23 mouse cellular contexts compared by ENCODE assay signal in genomic region chr4:152451371-152451770, GRCm38 (mm10). TPM values are rescaled to one million over a fixed set of nuclear protein-coding genes. Genes with fewer than 3 reads are reported as not detected.
DNase-seq lines count a peak whose midpoint lies in the region; ATAC-seq and TF ChIP-seq lines count a peak whose summit lies in the region.
"Had no signal": no experiment of that assay in that cellular context is flagged by ENCODE, and none has a peak within 500 bp of the region (broad histone marks: within the 10 kb centered on the region; RNA-seq: fewer than 3 reads in every experiment).

No protein-coding gene starts in this region.

- TF ChIP-seq CTCF in liver, embryonic 14.5 days (IDR thresholded peaks at IDR 0.05; ENCODE audit: low read depth): 0 out of 2 replicates have a peak, but pooled peaks have one; percentile 19
- no peak for TF ChIP-seq CTCF in liver, postnatal 0 days (IDR thresholded peaks at IDR 0.05; ENCODE audit: low read depth)

- H3K27me3 ChIP-seq in liver, embryonic 14.5 days (ENCODE audit: control insufficient read depth, insufficient read depth, low read length): no peaks in the 10 kb centered on the region
- H3K27me3 ChIP-seq in liver, postnatal 0 days (ENCODE audit: insufficient read depth, low read length): no peaks in the 10 kb centered on the region
- H3K27me3 ChIP-seq in splenic B cell, adult 2 months (ENCODE audit: control insufficient read depth, insufficient read depth, low read length, poor library complexity, severe bottlenecking): no peaks in the 10 kb centered on the region
- H3K27me3 ChIP-seq in neural tube, embryonic 15.5 days (replicated peaks): no peaks in the 10 kb centered on the region
- H3K27me3 ChIP-seq: embryonic facial prominence, embryonic 15.5 days; lung, embryonic 15.5 days; neural tube, embryonic 13.5 days had no signal

- H3K4me1 ChIP-seq in liver, embryonic 14.5 days (replicated peaks; ENCODE audit: control insufficient read depth in 2 of 2, insufficient read depth in 2 of 2, low read length in 1 of 2): no peaks in the 10 kb centered on the region
- H3K4me1 ChIP-seq in liver, postnatal 0 days (ENCODE audit: insufficient read depth): peaks cover 5% of the 10 kb centered on the region; the same call in 1 of the 2 replicates
- peaks cover 11% of the 10 kb centered on the region for H3K4me1 ChIP-seq in neural tube, embryonic 15.5 days
- H3K4me1 ChIP-seq: embryonic facial prominence, embryonic 15.5 days; lung, embryonic 15.5 days had no signal

- H3K4me2 ChIP-seq in liver, embryonic 14.5 days (ENCODE audit: low read depth): no peak overlapping the region
- no peak overlapping the region for H3K4me2 ChIP-seq in liver, postnatal 0 days (ENCODE audit: low read depth, low read length)
- H3K4me2 ChIP-seq in neural tube, embryonic 15.5 days: no peak overlapping the region
- H3K4me2 ChIP-seq: embryonic facial prominence, embryonic 15.5 days; heart, embryonic 11.5 days; liver, embryonic 11.5 days; lung, embryonic 15.5 days; neural tube, embryonic 13.5 days had no signal

- WGBS in liver, embryonic 14.5 days (ENCODE audit: insufficient replicate concordance): 64% methylated on average over 6 of the region's 6 CpGs
- 68% methylated on average over 6 of the region's 6 CpGs for WGBS in liver, postnatal 0 days (ENCODE audit: insufficient replicate concordance)
- 87% methylated on average over 6 of the region's 6 CpGs for WGBS in neural tube, embryonic 15.5 days

- H3K4me3 ChIP-seq in liver, embryonic 14.5 days (ENCODE audit: insufficient read depth in 1 of 2, low read depth in 2 of 2, low read length in 2 of 2): no peak overlapping the region
- no peak overlapping the region for H3K4me3 ChIP-seq in liver, postnatal 0 days (ENCODE audit: low read depth, low read length)
- H3K4me3 ChIP-seq in neural tube, embryonic 15.5 days (replicated peaks): no peak overlapping the region
- H3K4me3 ChIP-seq: embryonic facial prominence, embryonic 15.5 days; limb, embryonic 10.5 days; lung, embryonic 15.5 days; midbrain, embryonic 10.5 days; neural tube, embryonic 13.5 days had no signal

- no peak overlapping the region for H3K27ac ChIP-seq in liver, embryonic 14.5 days
- H3K27ac ChIP-seq in liver, postnatal 0 days (ENCODE audit: low read depth): no peak overlapping the region
- H3K27ac ChIP-seq in neural tube, embryonic 15.5 days (replicated peaks): no peak overlapping the region
- H3K27ac ChIP-seq: embryonic facial prominence, embryonic 15.5 days; limb, embryonic 10.5 days; lung, embryonic 15.5 days; midbrain, embryonic 10.5 days; neural tube, embryonic 13.5 days had no signal

- DNase-seq in liver, embryonic 14.5 days (ENCODE audit: low read depth in 3 of 3, low spot score in 3 of 3): no peak
- DNase-seq in liver, postnatal 0 days: no peak
- DNase-seq in CD4-positive helper T cell, adult 2 months (ENCODE audit: low read depth, low spot score): peak; percentile 57
- peak; percentile 61 for DNase-seq in T-cell, adult 2 months (ENCODE audit: low spot score)
- peak; percentile 20 for DNase-seq in splenic B cell, adult 2 months (ENCODE audit: low read depth, low spot score)
- DNase-seq in cerebellum, adult 8-10 months: no peak
- DNase-seq: adrenal gland, postnatal 14 days; cerebellum, adult 11-12 months; cerebellum, postnatal 36 days; heart, postnatal 10 days; kidney, adult 8-10 months; kidney, postnatal 14 days; lung, postnatal 4 days; spleen, adult 18-20 months had no signal

- no peak for ATAC-seq in liver, embryonic 14.5 days (ENCODE audit: insufficient read depth)
- ATAC-seq in liver, postnatal 0 days: no peak
- ATAC-seq in neural tube, embryonic 15.5 days (ENCODE audit: low FRiP score): no peak
- ATAC-seq: inflammation-experienced regulatory T-cells, adult 6 months had no signal

- H3K36me3 ChIP-seq in liver, embryonic 14.5 days (replicated peaks; ENCODE audit: control insufficient read depth, insufficient read depth, low read depth): no peaks in the 10 kb centered on the region
- H3K36me3 ChIP-seq in liver, postnatal 0 days (replicated peaks; ENCODE audit: insufficient read depth, low read length): no peaks in the 10 kb centered on the region
- H3K36me3 ChIP-seq in splenic B cell, adult 2 months (ENCODE audit: control insufficient read depth, insufficient read depth, low read length, poor library complexity, severe bottlenecking): no peaks in the 10 kb centered on the region
- H3K36me3 ChIP-seq in neural tube, embryonic 15.5 days: no peaks in the 10 kb centered on the region
- H3K36me3 ChIP-seq: embryonic facial prominence, embryonic 15.5 days; limb, embryonic 10.5 days; lung, embryonic 15.5 days; midbrain, embryonic 10.5 days; neural tube, embryonic 13.5 days had no signal

- H3K9ac ChIP-seq in liver, embryonic 14.5 days (replicated peaks): no peak overlapping the region
- H3K9ac ChIP-seq in liver, postnatal 0 days (replicated peaks): no peak overlapping the region
- H3K9ac ChIP-seq in neural tube, embryonic 15.5 days (replicated peaks): no peak overlapping the region
- H3K9ac ChIP-seq: embryonic facial prominence, embryonic 15.5 days; lung, embryonic 15.5 days; neural tube, embryonic 13.5 days had no signal

- no peaks in the 10 kb centered on the region for H3K9me3 ChIP-seq in liver, embryonic 14.5 days (ENCODE audit: control insufficient read depth, low read length)
- no peaks in the 10 kb centered on the region for H3K9me3 ChIP-seq in liver, postnatal 0 days (ENCODE audit: low read length)
- no peaks in the 10 kb centered on the region for H3K9me3 ChIP-seq in neural tube, embryonic 15.5 days (replicated peaks)
- H3K9me3 ChIP-seq: embryonic facial prominence, embryonic 15.5 days; limb, embryonic 10.5 days; lung, embryonic 15.5 days; midbrain, embryonic 10.5 days; neural tube, embryonic 13.5 days had no signal

- TF ChIP-seq EP300 in liver, embryonic 14.5 days (IDR thresholded peaks at IDR 0.05; ENCODE audit: low read depth): no peak
- TF ChIP-seq EP300 in liver, postnatal 0 days (IDR thresholded peaks at IDR 0.05; ENCODE audit: low read depth): no peak

RNA-seq across cellular contexts. Expression of gene Nphp4, which starts 25.1 kb away (rescaled TPM):
- polyA plus RNA-seq in liver, embryonic 14.5 days (2012; rRNA removed): 0.11 and 0.13 TPM in 2 replicates
- polyA plus RNA-seq in liver, embryonic 14.5 days (2014; fragmentation: Nextera tagmentation; extraction: Ambion mirVana): 0.24 TPM in 1 of 2 replicates, not detected in the other
- polyA plus RNA-seq in liver, postnatal 0 days (2015; fragmentation: Nextera tagmentation; extraction: Ambion mirVana): 0.06 and 0.09 TPM in 2 replicates
- polyA plus RNA-seq in neural tube, embryonic 15.5 days (2015; fragmentation: Nextera tagmentation; extraction: Ambion mirVana): 4.9 and 5.4 TPM in 2 replicates

RNA-seq across cellular contexts. Expression of gene Kcnab2, which starts 26.3 kb away (rescaled TPM):
- polyA plus RNA-seq in liver, embryonic 14.5 days (2012; rRNA removed): 3.2 and 3.3 TPM in 2 replicates
- 5.9 and 6.3 TPM in 2 replicates for polyA plus RNA-seq in liver, embryonic 14.5 days (2014; fragmentation: Nextera tagmentation; extraction: Ambion mirVana)
- polyA plus RNA-seq in liver, postnatal 0 days (2015; fragmentation: Nextera tagmentation; extraction: Ambion mirVana): 4.2 and 6.7 TPM in 2 replicates
- polyA plus RNA-seq in neural tube, embryonic 15.5 days (2015; fragmentation: Nextera tagmentation; extraction: Ambion mirVana): 37.1 and 50.5 TPM in 2 replicates

Comparison
In these comparisons a context has a peak if more than half of its experiments do, and no peak if none do; other contexts are left out.
1. DNase-seq: peak in CD4-positive helper T cell, adult 2 months (single experiment), T-cell, adult 2 months (single experiment) and splenic B cell, adult 2 months (single experiment); none in liver, embryonic 14.5 days (0 of 3), liver, postnatal 0 days (single experiment) and cerebellum, adult 8-10 months (single experiment).